Mouse (Mus musculus): ENCODE results near the gene Siva1. TPM values are rescaled to one million over a fixed set of nuclear protein-coding genes. Genes with fewer than 3 reads are reported as not detected.

Gene Siva1
- polyA plus RNA-seq, 1 experiment from 2014 or later, result 77.2 TPM

DNA sequence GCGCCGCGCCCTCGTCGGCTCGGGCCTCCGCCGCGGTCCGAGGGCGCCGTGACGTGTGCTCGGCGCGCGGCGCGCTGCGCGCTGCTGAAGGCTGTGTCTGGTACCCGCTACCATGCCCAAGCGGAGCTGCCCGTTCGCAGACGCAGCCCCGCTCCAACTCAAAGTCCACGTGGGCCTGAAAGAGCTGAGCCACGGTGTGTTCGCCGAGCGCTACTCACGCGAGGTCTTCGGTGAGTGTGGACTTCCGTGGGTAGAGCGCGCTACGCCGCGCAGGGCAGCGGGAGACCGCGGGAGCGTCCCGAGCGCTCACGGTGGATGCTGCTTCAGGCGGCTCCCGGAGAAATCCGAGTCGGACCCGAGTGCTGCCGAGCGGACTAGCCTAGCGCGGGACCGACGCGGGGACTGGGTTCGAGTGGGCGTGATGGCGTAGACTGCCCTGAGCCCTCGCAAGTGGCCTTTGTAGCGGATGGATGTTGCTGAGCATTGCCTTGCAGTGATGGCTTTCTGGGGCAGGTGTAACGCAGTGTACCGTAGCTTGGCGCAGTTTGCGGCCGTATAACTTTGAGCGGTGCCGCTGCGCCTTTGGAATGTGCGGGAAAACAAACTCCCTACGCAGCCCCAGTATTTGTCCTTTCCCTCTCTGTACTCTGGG is 502 bp downstream of the Siva1 start:
- Histone ChIP-seq H3K9ac (replicated peaks) (peak overlapping the region; percentile 79), H3K4me3 (peak overlapping the region; percentile 83), H3K27ac (replicated peaks) (peak overlapping the region; percentile 83), H3K9me3 (no peaks in the 10 kb centered on the region), H3K27me3 (no peaks in the 10 kb centered on the region), H3K4me1 (peaks cover 27% of the 10 kb centered on the region), H3K4me2 (replicated peaks) (peak overlapping the region; percentile 90), H3K36me3 (peaks cover 19% of the 10 kb centered on the region)
- WGBS, result under 1% methylated on average over 75 of the region's 75 CpGs
- ATAC-seq (replicated peaks), result no peak; the same call in 1 of the 2 replicates

DNA sequence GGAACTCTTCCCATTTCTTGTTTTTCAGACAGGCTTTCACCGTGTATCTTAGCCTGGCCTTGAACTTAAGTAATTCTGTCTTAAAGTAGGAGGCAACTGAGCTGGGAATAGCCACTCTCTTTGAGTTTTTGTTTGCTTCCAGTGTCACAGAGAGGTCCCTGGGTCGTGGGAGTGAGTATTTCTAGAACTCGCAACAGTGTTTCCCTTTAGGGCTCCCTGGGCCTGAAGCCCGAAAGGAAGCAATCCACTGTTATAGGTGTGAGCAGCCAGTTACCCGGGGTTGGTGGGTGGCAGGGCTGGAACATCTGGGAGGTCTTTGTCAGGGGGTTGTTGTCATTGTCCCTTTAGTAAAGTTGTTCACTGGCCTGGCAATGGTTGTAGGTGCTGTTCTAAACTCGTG is 1.7 kb downstream of the Siva1 start:
- Histone ChIP-seq H3K9me3 (no peaks in the 10 kb centered on the region), H3K4me2 (replicated peaks) (peak overlapping the region; percentile 90), H3K9ac (replicated peaks) (peak overlapping the region; percentile 79; the same call in 1 of the 2 replicates), H3K27me3 (no peaks in the 10 kb centered on the region), H3K4me3 (peak overlapping the region; percentile 83), H3K36me3 (peaks cover 21% of the 10 kb centered on the region), H3K27ac (replicated peaks) (no peak overlapping the region), H3K4me1 (peaks cover 27% of the 10 kb centered on the region)
- no peak for ATAC-seq (replicated peaks)
- WGBS, result 46% methylated on average over 6 of the region's 6 CpGs

DNA sequence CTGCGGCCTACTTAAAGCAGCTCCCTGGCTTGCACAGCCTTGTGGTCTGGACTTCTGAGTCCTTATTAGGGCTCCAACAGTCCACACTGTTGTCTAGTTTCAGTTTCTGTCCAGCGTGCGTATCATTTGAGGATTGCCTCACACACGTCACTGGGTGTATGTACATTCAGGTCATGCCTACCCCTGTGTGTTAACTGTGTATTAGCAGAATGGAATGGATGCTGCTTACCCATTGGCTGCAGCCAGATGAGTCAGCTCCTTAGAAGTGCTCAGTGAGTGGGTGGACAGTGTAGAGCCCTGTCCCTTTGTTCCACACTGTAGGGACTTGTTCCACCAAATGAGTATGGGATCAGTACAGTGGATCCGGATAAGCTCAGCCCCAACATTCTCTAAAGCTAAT is 3.6 kb downstream of the Siva1 start:
- Histone ChIP-seq H3K27ac (replicated peaks) (no peak overlapping the region), H3K36me3 (peaks cover 21% of the 10 kb centered on the region), H3K4me2 (replicated peaks) (no peak overlapping the region), H3K4me3 (no peak overlapping the region), H3K9me3 (no peaks in the 10 kb centered on the region), H3K4me1 (peaks cover 27% of the 10 kb centered on the region), H3K27me3 (no peaks in the 10 kb centered on the region), H3K9ac (replicated peaks) (no peak overlapping the region)
- no peak for ATAC-seq (replicated peaks)
- WGBS, result 93% methylated on average over 5 of the region's 5 CpGs

DNA sequence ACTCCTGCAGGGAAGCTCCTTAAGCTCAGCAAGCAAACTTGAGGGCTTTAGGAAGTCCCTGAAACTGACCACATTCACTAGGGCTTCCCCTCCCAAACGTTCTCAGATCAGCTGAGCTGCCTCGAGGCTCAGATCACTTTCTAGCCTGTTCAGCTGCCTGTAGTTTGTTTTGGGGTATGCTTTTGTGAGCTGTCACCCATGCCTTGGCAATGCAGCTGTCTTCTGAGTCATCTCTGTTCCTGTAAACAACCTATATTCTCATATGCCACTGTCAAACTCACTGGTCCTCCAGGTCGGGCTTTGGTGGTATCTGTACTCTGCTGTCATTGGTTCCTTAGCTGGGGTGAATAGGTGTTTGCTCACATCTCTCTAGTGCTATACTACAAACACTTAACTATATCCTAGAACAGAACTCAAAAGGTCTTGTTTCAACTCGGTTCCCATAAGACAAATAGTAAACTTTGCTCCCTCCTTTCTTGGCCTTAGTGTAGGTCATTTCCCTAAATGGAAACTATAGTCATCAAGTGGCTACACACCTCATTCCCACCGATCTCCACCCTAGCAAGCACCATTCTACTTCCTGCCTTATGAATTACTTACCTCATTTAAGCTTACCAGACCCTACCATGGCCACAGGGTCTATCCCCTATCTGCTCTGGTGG is 7.4 kb downstream of the Siva1 start:
- Histone ChIP-seq H3K9ac (replicated peaks) (no peak overlapping the region), H3K4me1 (peaks cover 4% of the 10 kb centered on the region), H3K9me3 (no peaks in the 10 kb centered on the region), H3K27me3 (no peaks in the 10 kb centered on the region), H3K36me3 (peaks cover 53% of the 10 kb centered on the region), H3K4me2 (replicated peaks) (no peak overlapping the region), H3K4me3 (no peak overlapping the region), H3K27ac (replicated peaks) (no peak overlapping the region)
- WGBS, result 78% methylated on average over 5 of the region's 5 CpGs
- no peak for ATAC-seq (replicated peaks)

DNA sequence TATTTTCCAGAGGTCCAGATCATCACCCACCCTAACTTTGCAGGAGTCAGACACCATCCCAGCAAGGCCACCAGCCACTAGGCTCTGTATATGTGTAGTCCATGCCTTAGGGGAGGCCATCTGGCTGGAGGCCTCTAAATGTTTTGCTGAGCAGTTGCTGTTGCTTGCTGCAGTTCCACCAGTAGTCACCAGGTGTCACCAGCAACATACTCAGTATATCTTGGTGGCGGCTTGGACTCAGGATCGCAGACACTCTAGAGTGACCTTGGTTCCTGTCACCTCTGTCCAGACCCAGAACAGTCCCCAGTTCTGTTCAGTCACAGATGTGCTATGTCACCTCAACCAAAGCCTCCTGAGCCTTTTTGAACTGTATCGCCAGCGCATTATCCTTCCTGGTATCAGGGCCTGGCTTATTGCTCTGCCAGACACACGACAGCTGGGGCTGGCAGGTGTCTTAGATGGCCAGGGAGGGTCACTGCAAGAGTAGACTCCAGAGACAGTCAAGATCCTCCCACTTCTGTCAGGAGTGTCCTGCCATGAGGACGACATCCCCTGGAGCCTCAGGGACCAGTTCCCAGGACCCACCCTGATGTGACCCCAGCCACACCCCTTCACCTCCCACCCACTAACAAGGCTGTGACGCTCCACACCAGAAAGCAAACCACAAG is 8.8 kb downstream of the Siva1 start:
- Histone ChIP-seq H3K9me3 (no peaks in the 10 kb centered on the region), H3K27me3 (no peaks in the 10 kb centered on the region), H3K27ac (replicated peaks) (no peak overlapping the region), H3K4me1 (peaks cover 3% of the 10 kb centered on the region), H3K4me3 (no peak overlapping the region), H3K9ac (replicated peaks) (no peak overlapping the region), H3K36me3 (peaks cover 59% of the 10 kb centered on the region), H3K4me2 (replicated peaks) (no peak overlapping the region)
- WGBS, result 54% methylated on average over 7 of the region's 7 CpGs
- peak; percentile 59 for ATAC-seq (replicated peaks)

DNA sequence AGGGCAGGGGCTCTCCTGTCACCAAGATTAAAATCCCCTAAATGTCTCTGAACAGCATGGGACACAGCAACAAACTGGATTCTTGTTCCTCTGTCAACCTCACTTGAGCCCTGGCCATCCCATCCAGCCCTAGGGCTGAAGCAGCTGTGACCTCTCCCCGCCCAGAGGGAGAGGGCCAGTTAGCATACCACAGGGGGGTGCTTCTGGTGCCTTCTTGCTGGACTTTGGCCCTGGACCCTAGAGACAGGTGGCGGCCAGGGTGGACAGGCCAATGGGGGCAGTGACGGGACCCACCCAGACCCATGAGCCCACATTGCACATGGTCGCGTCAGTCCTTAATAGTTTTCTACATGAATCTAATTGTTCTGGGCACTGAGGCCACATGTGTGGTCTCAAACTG is 9.6 kb downstream of the Siva1 start:
- Histone ChIP-seq H3K4me2 (replicated peaks) (no peak overlapping the region), H3K4me1 (peaks cover 3% of the 10 kb centered on the region), H3K9me3 (no peaks in the 10 kb centered on the region), H3K27ac (replicated peaks) (no peak overlapping the region), H3K36me3 (peaks cover 60% of the 10 kb centered on the region), H3K4me3 (no peak overlapping the region), H3K9ac (replicated peaks) (no peak overlapping the region), H3K27me3 (no peaks in the 10 kb centered on the region)
- WGBS, result 83% methylated on average over 5 of the region's 5 CpGs
- no peak for ATAC-seq (replicated peaks)

DNA sequence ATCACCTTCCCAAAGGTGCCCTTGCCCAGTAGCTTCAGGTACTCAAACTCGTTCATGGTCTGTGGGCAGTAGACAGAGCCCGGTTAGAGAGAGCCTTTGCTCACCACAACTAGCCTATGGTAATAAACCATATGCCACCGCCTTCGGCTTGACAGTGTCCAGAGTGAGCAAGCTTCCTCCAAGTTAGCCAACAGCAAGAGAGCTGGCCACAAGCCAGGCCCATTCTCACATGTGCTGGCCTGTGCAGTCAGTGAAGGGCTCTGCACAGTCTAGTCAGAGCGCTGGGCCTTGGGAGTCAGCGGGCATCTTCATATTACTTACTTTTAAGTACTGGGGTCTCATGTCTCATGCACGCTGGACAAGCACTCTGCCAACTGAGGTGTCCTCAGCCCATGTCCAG is 14.1 kb downstream of the Siva1 start:
- Histone ChIP-seq H3K9me3 (no peaks in the 10 kb centered on the region), H3K27ac (replicated peaks) (no peak overlapping the region), H3K4me3 (no peak overlapping the region), H3K27me3 (no peaks in the 10 kb centered on the region), H3K9ac (replicated peaks) (no peak overlapping the region), H3K36me3 (peaks cover 65% of the 10 kb centered on the region), H3K4me1 (peaks cover 36% of the 10 kb centered on the region), H3K4me2 (replicated peaks) (no peak overlapping the region)
- no peak for ATAC-seq (replicated peaks)
- WGBS, result 90% methylated on average over 7 of the region's 7 CpGs

DNA sequence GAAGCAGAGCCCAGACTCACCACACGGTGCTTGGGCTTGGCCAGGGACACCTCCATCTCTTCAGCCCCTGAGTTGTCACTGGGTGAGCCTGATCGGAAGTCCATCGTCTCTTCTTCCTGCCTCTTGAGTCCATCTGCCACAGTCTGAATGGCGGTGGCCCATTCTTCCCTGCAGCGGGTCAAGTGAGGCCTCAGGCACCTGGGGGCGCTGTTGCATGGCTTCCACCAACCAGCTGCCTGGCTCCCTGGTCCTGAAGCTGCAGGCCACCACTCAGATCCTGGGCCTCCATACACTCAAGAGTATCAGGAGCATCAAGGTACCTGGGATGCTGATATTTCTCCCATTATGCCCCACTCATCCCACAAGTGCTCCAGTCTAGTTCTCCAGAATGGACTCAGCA is 14.6 kb downstream of the Siva1 start:
- no peaks in the 10 kb centered on the region for H3K27me3 ChIP-seq
- H3K9ac ChIP-seq (replicated peaks), result no peak overlapping the region
- no peak for ATAC-seq (replicated peaks)
- H3K36me3 ChIP-seq, result peaks cover 60% of the 10 kb centered on the region
- no peak overlapping the region for H3K27ac ChIP-seq (replicated peaks)
- no peaks in the 10 kb centered on the region for H3K9me3 ChIP-seq
- 75% methylated on average over 6 of the region's 6 CpGs for WGBS
- H3K4me1 ChIP-seq, result peaks cover 40% of the 10 kb centered on the region
- no peak overlapping the region for H3K4me3 ChIP-seq
- H3K4me2 ChIP-seq (replicated peaks), result no peak overlapping the region

DNA sequence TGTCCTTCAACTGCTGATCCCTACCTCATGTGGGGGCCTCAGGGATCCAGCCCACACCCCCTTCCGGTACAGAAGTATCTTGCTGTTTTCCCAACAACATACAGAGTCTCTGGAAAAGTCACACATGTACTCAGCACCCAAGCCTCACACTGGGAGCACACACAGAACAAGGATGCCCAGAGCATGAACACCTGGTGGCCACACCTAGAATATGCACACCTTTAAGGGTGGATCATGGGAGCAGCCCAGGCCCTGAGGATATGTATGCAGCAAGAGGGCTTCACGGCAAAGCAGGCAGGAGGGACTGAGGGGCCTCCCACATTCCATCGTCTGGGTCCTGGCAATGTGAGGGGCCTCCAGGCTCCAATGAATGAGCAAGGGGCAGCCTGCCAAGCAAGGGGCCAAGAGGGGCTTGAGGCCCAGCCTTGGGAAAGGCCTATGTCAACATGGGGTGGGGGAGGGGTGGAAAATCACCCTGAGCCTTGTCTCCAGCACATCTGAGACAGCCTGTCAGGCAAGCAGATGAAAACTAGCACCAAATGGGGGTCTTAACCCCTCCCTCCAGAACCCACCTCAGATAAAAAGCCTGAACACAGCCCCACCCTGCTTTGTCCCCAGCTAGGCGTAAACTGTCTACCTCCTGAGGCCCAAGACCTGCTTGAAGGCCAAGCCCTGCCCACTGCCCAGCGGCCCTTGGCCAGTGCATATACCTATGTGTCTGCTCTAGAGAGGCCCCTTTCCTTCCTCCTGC is 16.3 kb downstream of the Siva1 start:
- no peaks in the 10 kb centered on the region for H3K9me3 ChIP-seq
- H3K27ac ChIP-seq (replicated peaks), result peak overlapping the region; percentile 59
- peak; percentile 30 for ATAC-seq (replicated peaks)
- H3K4me3 ChIP-seq, result no peak overlapping the region
- peaks cover 57% of the 10 kb centered on the region for H3K4me1 ChIP-seq
- H3K4me2 ChIP-seq (replicated peaks), result 0 out of 2 replicates have a peak overlapping the region, but pooled peaks have one; percentile 6
- H3K27me3 ChIP-seq, result no peaks in the 10 kb centered on the region
- WGBS, result 18% methylated on average over 5 of the region's 5 CpGs
- peaks cover 47% of the 10 kb centered on the region for H3K36me3 ChIP-seq
- no peak overlapping the region for H3K9ac ChIP-seq (replicated peaks)

DNA sequence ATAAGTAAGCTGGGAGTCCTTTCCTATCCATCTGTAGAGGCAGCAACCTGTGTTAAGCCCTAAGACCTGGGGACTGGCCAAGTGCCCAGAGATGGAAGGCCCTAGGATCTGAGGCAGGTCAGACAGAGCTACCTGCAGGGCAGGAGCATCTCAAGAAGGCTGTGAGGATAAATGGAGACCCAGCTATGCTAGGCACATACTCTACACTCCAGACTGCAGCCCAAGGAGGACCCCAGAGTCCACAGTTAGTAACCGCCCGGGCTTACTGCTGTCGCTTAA is 16.8 kb downstream of the Siva1 start:
- H3K4me1 ChIP-seq, result peaks cover 62% of the 10 kb centered on the region
- WGBS, result 58% methylated on average over 3 of the region's 3 CpGs
- no peak for ATAC-seq (replicated peaks)
- H3K27me3 ChIP-seq, result no peaks in the 10 kb centered on the region
- H3K36me3 ChIP-seq, result peaks cover 42% of the 10 kb centered on the region
- H3K9me3 ChIP-seq, result no peaks in the 10 kb centered on the region
- H3K27ac ChIP-seq (replicated peaks), result peak overlapping the region; percentile 59
- H3K4me3 ChIP-seq, result no peak overlapping the region
- H3K9ac ChIP-seq (replicated peaks), result no peak overlapping the region
- H3K4me2 ChIP-seq (replicated peaks), result 0 out of 2 replicates have a peak overlapping the region, but pooled peaks have one; percentile 6

DNA sequence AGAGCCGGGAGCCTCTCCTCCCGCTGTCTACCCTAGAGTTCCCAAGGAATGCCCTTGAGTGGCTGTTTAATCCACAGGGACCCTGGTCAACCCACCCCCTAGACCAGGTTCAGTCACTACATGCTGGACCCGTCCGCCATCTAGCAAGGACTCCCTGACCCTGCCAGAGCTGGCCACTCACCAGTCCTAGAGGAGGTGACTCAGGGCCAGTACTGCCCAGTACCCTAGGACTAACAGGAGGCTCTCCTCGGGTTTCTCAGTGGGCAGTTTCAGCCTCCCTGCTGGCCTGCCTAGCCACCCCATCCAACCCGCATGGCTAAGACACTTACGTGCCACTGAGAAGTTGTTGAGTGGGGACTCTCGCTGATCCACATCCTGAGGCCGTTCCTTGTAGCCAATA is 17.4 kb downstream of the Siva1 start:
- Histone ChIP-seq H3K9ac (replicated peaks) (no peak overlapping the region), H3K27me3 (no peaks in the 10 kb centered on the region), H3K4me3 (no peak overlapping the region), H3K36me3 (peaks cover 36% of the 10 kb centered on the region), H3K27ac (replicated peaks) (peak overlapping the region; percentile 59; the same call in 1 of the 2 replicates), H3K9me3 (no peaks in the 10 kb centered on the region), H3K4me1 (peaks cover 67% of the 10 kb centered on the region), H3K4me2 (replicated peaks) (no peak overlapping the region)
- ATAC-seq (replicated peaks), result no peak
- 80% methylated on average over 9 of the region's 9 CpGs for WGBS

DNA sequence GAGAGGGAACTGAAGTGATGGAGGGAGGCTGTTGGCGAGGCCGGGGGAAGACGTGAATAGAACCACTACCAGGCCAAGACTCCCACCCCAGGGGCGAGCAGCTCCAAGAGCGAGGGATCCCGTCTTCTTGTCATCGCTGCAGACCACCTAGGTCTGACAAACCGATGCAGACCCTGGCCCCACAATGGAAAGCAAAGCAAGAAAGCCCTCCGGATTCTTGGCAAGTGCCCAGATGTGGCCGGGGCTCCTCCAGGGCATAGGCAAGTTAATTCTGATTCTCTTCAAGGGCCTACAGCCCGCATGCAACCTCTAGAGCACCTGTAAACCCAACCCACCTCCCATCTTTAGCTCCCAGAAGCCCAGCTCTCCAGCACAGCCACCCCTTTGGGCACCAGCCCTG is 18.8 kb downstream of the Siva1 start:
- H3K9ac ChIP-seq (replicated peaks), result no peak overlapping the region
- peak overlapping the region; percentile 19 for H3K4me2 ChIP-seq (replicated peaks)
- no peaks in the 10 kb centered on the region for H3K27me3 ChIP-seq
- peaks cover 74% of the 10 kb centered on the region for H3K4me1 ChIP-seq
- H3K36me3 ChIP-seq, result peaks cover 32% of the 10 kb centered on the region
- H3K9me3 ChIP-seq, result no peaks in the 10 kb centered on the region
- no peak overlapping the region for H3K4me3 ChIP-seq
- H3K27ac ChIP-seq (replicated peaks), result peak overlapping the region; percentile 79
- 35% methylated on average over 11 of the region's 11 CpGs for WGBS
- ATAC-seq (replicated peaks), result no peak

Data from forebrain, embryonic 15.5 days (tissue).